Mouse (Mus musculus) large intestine, adult 2 months (tissue): Measurements from ENCODE around the gene Nrsn2. TPM values are rescaled to one million over a fixed set of nuclear protein-coding genes. Genes with fewer than 3 reads are reported as not detected.

Source experiments
- DNase-seq: peaks from one replicate; pipeline ENCODE4 v3.0.0-alpha.2; 2012; ENCODE audit warnings: low read depth, low spot score
- WGBS: fragments of 180-500 bp; shearing (Covaris S2); methylation state at CpG from one replicate; pipeline ENCODE4 v1.1.7; 2018; 5-methylcytosine and 5-hydroxymethylcytosine counted together
- polyA plus RNA-seq: library from polyadenylated mRNA; depleted of rRNA; stranded (reverse); fragments of >200 nt; gene quantifications from 2 replicates; pipeline ENCODE4 v1.2.3, GENCODE M21; 2012

Gene Nrsn2
- polyA plus RNA-seq, 1 experiment: 0.87 TPM

DNA sequence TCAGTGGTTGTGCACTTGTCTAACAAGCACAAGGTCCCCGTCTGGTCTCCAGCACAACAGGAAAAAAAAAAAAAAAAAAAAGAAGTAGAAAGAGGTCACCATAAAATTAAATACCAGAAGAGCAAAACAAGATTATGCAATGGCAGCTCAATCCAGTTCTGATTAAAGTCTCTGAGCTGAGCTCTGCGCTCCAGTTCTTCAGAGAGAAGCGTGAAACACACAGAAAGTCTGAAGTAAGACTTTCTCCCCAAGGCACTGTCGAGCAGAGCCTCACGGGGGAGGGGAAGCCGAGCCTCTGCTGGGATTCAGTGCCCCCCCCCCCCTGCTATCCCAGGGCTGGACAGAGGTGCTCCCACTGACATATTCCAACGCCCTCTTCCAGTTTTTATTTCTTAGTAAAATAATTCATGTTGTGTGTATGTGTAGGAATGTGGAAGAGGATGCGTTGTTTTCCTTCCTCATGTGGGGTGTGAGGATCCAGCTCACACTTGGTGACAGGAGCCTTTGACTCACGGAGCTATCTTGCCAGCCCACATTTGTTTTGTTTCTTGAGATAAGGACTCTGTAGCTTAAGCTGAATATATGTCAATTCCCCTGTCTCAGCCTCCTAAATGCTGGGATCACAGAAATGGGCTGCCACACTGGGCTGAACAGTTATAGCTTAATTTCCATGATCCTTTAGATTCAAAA, 29.5 kb downstream of the Nrsn2 start:
- 70% methylated on average over 9 of the region's 9 CpGs for WGBS
- DNase-seq: no peak

DNA sequence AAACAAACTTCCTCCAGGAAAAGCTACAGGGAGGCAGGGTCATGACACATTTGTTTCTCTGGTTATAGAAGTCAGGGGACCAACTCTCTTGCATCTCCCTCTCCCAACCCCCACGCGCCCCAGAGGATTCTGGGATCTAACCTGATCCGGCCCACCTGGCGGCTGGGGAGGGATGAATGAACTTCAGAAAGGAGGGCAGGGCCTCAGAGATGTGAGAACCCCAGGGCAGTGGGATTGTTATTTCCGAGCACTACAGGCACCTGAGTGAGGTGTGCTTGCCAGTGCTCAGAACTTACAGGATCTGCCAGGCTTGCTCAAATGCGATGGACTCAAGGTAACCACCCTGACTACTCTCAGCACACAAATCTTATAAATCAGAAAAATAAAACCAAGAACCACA, 31.0 kb downstream of the Nrsn2 start:
- 94% methylated on average over 6 of the region's 6 CpGs for WGBS
- no peak for DNase-seq

DNA sequence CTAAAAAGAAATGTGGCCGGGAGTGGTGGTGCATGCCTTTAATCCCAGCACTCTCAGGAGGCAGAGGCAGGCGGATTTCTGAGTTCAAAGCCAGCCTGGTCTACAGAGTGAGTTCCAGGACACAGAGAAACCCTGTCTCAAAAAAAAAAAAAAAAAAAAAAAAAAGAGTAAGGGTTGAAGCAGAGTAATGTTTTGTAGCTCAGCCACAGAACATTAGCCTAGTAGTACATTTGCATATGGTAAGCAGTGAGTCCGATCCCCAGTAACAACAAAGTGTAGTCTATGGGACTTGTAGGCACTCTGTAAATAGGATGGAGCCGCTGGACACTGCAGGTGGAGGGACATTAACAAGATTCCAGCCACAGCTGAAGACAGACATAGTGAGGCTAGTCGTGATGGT, 31.5 kb downstream of the Nrsn2 start:
- WGBS: 87% methylated on average over 5 of the region's 5 CpGs
- DNase-seq: no peak

DNA sequence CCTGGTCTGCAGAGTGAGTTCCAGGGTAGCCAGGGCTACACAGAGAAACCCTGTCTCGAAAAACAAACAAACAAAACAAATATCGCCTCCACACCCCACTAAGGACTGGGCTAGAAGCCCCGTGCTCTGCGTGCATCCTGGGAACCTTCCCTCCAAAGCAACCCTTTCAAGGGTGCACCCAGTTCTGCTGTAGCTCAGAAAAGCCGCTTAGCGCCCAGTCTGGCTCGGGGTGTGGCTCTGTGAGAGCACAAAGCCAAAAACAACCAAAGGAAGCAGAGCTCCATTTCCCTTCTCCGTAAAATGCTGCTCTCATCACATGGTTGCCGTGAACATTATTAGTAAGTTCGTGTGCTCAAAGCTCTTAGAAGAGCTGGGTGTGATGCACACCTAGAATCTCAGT, 32.1 kb downstream of the Nrsn2 start:
- WGBS: 7% methylated on average over 10 of the region's 10 CpGs
- DNase-seq: no peak

DNA sequence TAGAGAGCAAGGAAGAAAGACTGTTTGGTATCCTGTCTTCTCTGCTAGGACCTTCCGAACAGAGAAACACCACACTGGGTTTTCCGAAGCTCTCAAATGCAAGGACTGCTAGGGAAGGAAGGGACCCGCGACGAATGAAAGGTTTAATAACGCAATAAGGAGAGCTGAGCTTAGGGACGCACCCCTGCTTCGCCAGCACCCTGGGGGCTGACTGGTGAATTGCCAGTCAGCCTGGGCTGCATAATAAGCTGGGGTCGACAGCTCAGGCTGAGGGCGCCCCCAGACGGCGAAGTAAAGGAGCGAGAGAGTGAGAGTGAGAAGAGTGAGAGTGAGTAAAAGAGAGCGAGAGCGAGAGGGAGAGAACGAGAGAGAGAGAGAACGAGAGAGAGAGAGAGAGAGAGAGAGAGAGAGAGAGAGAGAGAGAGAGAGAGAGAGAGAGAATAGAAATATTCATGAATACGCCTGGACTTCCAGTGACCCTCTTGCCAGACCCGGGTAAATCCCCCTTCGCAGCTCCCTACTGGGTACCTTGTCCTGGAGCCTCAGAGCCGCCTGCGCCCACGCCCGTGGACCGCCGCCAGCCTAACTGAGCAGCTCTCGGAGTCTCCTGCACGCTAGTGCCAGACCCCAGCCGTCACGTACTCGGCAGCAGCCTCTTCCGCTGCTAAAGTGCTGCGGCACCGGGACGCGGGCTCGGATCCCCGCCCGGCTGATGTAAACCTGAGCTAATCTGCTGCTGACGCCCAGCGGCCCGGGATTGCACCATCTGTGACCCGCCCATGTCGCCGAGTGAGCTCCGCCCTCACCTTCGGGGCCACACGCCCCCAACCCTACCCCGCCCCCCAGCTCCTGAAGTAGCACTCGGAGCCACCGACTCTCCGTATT, 32.9 kb downstream of the Nrsn2 start, which contains the start of gene Trib3:
Gene Trib3, minus strand, starts transcription at position 704 of the 885 bp plus-strand sequence.
- WGBS: 1% methylated on average over 52 of the region's 52 CpGs
- DNase-seq: no peak

DNA sequence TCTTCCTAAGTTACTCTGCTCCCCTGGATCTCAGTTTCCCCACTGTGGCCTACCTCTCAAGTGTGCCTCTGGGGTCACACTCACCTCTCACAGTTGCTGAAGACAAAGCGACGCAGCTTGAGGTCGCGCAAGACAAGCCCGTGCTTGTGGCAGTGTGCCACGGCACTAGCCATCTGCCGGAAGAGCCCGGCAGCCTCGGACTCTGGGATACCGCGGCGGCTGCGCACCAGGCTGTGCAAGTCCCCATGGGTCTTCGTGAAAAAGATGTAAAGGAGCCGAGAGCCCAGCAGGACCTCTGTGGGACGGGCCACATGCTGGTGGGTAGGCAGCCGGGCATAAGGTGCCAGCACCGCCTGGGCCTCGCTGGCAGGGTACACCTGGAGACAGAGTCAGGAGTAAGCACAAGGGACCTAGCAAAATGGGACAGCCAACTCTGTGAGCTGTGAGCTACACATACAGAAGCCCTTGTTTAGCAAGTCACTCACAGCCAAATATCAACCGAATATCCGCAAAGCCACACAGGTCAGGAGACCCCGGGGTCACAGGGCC, 36.7 kb downstream of the Nrsn2 start:
- 93% methylated on average over 22 of the region's 22 CpGs for WGBS
- DNase-seq: no peak

DNA sequence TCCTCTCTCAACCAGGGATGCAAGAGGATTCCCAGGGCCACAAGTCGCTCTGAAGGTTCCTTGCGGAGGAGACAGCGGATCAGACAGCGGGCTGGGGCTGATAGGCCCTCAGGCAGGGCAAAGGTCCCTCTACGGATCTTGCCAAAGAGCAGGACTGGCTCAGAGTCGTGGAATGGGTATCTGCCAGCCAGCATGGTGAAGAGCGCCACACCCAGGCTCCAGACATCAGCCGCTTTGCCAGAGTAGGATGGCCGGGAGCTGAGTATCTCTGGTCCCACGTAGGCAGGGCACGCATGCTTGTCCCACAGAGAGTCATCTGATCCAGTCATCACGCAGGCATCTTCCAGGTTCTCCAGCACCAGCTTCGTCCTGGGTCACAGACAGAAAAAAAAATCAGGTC, 38.1 kb downstream of the Nrsn2 start:
- 64% methylated on average over 13 of the region's 13 CpGs for WGBS
- no peak for DNase-seq

DNA sequence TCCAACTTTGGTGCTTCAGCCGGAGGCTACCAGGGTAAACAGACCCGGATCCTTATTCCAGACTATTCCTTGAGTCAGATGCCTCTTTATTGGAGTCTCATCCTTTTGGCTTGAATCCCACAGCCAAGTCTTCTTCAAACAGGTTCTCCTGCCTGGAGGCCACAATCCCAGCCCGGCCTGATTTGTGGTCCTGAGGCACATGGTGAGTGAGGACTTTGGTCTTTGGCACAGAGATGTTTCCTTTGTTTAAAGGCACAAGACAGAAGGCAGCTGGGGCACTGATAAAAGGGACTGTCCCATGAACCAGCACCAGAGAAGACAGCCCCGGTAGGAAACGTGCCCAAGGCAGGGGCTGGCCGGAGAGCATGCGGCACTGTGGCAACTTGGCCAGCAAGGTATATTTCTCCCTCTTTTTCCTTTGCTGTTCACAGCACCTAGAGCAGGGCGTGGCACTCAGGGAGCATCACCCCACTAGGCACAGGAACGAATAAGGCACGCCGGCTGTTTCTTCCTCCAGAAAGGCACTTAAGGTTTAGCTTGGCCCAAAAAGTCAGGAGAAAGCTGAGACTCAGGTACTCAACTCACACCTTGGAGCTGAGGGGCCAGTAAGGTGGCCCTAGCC, 38.7 kb downstream of the Nrsn2 start:
- WGBS: 39% methylated on average over 11 of the region's 11 CpGs
- DNase-seq: no peak

DNA sequence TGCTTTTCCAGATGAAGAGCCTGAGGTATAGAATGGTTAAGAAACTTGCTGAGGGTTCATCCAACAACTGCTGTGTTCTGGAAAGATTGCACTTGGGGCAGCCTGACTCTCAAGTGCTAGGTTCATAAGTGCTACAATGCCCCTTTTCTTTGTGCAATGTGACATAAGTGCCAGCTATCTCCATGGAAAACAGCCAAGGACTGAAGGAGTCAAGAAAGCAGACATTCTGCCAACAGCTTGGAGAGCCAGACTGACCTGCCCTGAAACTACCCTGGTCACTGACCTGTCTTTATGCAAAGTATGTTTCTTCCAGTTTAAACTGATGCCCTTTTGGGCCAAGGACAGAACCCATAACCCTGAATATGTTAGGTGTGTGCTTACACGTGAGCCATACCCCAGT, 39.6 kb downstream of the Nrsn2 start:
- DNase-seq: no peak
- 71% methylated on average over 1 of the region's 1 CpGs for WGBS

DNA sequence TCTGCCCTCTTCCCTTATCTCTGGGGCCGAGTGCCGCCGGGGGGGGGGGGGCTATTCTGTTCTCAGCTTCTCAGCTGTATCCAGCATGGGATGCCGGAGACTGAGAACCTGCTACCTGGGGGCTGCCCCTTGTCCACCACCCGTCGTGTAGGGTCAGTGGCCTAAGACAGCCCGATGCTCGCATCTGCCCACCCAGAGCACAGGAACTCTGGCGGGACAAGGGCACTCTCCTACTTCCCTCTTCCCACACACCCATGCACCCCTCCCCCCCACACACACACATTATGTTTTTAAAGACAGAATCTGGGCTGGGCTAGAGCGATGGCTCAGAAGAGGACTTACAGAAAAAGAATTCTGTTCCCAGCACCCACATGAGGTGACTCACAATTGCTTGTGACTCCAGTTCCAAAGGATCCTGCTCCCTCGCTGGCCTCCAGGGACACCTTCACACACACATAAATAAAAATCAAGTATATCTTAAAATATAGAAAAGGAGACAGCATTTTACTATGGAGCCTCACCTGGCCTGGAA, 41.1 kb downstream of the Nrsn2 start:
- 69% methylated on average over 11 of the region's 11 CpGs for WGBS
- no peak for DNase-seq

DNA sequence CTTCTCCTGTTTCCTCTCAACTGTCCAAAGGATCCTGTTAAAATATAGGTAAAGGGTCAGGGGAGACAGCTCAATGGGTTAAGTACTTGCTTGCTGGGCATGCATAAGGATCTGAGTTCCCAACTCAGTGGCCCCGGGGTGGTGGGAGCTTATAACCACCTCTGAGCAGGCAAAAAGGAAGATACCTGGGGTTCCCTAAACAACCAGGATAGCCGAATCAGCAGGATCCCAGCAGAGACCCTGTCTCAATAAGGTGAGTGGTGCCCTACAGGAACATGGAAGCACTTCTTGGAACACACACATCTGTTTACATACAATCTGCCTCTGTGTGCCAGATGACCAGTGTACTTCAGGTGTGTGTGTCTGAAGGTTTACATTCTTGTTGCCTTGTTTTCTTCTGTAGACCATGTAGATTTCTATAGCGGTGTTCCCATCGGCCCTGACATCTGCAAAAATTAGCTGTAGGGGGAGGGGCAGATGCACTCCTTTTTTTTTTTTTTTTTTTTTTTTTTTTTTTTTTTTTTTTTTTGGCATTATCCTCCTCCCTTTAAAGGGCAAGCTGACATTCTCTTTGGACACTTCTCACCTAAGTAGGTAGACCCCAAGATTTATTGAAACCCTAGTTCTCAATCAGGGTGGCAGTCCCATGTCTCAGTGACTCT, 43.0 kb downstream of the Nrsn2 start:
- WGBS: 77% methylated on average over 4 of the region's 4 CpGs
- DNase-seq: no peak

DNA sequence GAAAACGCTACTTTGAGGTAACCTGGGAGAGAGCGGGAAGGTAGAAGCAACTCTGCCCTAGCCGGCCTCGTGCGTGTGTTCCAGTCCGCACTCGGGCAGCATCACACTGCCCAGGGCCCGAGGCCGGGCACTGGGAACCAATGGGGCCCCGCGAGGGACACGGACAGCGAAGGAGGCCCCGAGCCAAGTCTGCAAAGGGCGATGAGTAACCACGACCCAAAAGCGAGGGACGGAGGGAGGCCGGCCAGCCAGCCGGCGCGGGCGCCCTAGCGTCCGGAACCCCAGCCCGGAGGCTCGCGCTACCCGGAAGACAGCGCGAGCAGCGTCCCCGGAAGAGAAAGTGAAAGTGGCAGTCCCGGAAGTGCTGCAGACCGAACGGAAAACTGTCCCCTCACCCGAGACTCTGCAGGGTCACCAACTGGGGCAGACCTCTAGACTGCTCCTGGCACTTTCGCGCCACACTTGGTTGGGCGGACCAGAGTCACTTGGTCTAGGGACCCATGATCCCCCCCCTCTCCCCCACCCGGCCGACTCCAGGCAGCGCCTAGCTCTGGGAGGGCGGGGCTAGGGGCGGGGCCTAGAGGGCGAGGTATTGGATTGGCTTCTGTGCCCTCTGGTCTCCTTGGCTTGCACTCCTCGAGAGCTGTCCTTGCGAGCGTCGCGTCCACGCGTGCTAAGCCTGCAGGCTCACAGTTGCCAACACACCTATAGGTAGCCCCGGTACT, 44.2 kb downstream of the Nrsn2 start, which contains the start of gene Rbck1:
Gene Rbck1, minus strand, starts transcription at position 553 of the 725 bp plus-strand sequence.
- peak; percentile 82 for DNase-seq
- under 1% methylated on average over 54 of the region's 54 CpGs for WGBS

DNA sequence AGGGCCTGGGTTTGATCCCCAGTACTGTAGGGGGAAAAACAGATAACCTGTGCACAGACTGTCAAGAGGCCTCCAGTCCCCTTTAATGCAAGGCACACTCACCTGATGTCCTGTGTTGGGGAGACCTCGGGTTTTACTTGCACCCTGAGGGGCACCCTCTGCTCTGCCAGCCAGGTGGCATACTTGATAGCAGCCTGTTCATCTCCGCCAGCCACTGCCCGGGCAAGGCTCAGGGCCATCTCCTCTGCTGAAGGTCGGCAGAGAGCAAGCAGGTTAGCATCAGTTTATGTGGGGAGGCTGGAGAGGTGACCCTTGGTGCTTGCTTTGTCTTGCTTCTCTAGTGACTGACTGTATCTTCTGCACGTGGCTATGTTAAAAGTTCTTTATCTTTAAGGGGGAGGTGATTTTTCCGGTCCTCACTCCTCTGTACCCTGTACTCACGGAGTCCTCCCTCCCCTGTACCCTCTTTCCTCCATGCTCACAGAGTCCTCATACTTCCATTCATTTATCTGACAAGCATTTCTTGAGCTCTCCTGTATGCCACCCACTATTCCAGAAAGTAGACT, 45.5 kb downstream of the Nrsn2 start:
- DNase-seq: no peak
- 38% methylated on average over 7 of the region's 7 CpGs for WGBS

DNA sequence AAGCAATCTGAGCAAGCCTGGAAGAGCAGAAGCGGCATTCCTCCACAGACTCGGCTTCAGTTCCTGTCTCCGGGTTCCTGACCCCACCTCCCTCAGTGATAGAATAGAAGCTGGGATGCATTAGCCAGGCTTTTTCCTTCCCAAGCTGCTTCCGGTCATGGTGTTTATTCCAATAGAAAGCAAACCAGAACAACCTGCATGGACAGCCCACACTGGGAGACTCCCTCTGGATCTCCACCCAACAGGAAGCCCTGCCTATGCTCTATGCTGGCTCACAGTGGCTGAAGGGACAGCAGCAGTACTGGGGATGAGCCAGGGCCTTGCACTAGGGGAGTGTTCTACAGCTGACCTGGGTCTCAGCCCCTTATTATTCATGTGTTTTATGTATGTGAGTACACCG, 48.5 kb downstream of the Nrsn2 start:
- WGBS: 70% methylated on average over 5 of the region's 5 CpGs
- no peak for DNase-seq

DNA sequence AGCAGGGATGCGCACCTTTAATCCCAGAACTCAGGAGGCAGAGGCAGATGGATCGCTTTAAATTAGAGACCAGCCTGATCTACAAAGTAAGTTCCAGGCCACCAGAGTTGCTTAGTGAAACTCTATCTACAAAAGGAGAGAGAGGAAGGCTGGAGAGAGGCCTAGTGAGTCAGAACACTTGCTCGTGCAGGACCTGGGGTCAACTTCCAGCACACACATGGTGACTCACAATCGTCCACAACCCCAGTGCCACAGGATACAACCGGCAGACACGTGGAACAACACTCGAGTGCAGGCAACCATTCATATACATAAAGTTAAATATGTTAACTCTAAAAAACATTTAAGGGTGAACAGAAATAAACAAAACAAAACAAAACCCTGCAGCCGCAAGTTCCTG, 49.8 kb downstream of the Nrsn2 start:
- 82% methylated on average over 8 of the region's 8 CpGs for WGBS
- no peak for DNase-seq

DNA sequence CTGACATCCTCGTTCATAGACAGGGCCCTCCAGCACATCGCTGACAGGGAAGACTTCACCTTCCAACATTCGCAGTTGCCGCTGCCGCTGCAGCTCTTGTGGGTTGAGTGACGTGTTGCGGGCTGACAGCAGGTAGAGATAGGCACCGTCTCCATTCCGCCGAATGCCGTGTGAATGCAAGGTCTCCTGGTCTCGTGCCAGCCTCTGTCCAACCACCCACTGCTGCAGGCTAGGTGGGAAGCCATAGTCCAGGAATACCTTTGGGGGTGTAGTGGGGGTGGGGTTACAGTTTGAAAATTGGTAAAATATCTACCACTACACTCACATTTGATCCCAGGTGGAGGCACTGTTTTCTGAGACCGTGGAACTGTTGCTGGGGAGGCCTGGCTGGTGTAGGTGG, 50.3 kb downstream of the Nrsn2 start:
- 93% methylated on average over 13 of the region's 13 CpGs for WGBS
- DNase-seq: no peak

DNA sequence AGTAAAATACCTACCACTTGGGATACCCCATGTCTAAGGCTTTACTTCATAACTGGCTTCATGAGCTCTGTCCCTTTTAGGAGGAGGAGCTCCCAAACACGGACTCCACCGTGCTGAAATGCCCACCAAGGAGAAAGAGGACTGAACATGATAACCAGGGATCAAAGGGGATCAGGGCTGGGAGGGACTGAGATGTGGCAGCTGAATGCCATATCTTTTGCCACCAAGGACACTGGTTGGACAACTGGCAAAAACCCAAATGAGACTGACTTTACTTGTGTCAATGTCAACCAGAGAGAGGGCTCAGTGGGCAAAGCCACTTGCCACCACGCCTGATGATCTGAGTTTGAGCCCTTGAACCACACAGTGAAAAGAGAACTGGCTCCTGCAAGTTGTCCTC, 51.6 kb downstream of the Nrsn2 start:
- no peak for DNase-seq
- 83% methylated on average over 3 of the region's 3 CpGs for WGBS

DNA sequence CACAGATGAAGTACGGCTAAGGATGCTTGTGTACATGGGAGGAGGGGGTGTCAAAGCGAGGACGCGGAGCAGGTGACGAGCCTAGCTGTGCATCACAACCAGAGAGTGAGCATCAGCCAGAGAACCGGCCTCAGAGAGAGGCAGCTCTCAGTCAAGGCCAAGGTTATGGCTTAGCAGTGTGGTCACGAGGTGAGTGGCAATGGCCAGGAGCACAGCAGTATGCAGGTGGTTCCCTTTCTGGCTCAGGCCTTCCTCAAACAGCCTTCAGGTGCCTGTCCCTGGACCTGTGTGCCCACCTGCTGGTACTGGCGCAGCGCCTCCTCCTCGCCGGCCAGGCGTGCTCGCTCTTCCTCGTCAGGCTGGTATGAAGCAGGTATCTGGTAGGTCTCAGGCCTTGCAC, 52.5 kb downstream of the Nrsn2 start:
- 97% methylated on average over 14 of the region's 14 CpGs for WGBS
- no peak for DNase-seq

DNA sequence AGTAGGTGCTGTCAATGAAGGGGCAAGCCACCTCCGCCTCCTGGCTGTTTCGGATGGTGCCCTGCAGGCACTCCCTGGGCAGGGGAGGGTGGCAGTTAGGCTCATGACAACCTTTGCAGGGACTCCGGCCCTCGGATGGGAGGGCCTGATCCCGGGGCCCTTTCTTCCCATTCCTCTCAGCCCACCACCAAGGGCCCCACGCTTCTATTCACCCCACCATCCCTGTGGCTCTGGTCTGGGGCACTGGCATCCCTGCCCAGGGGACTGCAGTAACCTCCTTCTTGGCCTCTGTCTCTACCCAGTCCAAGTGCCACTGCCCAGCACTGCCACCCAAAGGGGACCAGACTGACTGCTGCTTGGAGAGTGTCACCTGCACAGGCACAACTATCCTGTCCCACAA, 54.2 kb downstream of the Nrsn2 start:
- DNase-seq: no peak
- WGBS: 95% methylated on average over 6 of the region's 6 CpGs
